Mouse (Mus musculus): ENCODE data around the gene Gm27029. TPM values are rescaled to one million over a fixed set of nuclear protein-coding genes. Genes with fewer than 3 reads are reported as not detected.
A peak's percentile ranks its signal among the peaks of the same experiment; 100 is the strongest.
"Not testable (repeated sequence)": the region's sequence is repeated elsewhere in the genome, so short reads cannot be mapped to it uniquely, and the experiment has no call there.

Gene Gm27029
- total RNA-seq (2021): 1 to 10 TPM; 4.5 to 6.5 TPM

DNA sequence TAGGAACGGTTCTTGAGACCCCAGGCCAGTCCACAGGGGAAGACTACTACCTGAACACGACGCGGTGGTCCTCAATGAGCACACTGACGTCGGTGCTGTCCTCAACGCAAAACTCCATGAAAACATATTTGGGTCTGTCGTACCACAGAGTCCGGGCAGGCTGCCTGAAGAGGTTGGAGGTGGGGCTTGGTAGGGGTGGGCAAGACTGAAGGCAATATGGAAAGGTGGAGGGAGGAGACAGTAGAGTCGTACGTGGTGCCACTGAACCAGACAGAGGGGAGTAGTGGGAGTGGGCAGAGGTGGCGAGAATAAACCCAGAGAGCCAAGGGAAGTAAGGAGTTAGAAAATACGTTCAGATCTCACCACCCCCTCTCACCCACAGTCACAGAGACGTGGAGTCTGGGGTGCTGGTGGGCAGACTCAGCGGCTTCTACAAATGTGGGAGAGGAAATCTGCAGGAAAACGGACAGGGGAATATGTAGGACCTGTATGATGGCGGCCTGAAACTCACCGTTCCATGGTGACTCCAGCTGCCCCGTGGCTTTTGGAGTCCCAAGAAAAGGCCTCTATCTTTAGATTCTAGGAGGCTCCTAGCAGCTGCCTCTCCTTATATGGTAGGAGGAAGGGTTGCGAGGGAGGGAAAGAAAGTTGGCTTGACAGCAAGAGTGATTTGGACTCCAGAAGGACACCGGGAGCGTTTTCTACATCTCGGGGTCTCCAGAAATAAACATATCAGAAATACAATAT, at the start of gene Gm27029:
Gene Gm27029, minus strand, starts transcription at position 692 of the 747 bp plus-strand sequence.
- DNase-seq (ENCODE audit: extremely low spot score in 1 of 2, low spot score in 1 of 2): no peak

GRCm38 (mm10) chr11:101474298-101474697, 49.7 kb upstream of the Gm27029 start:
- DNase-seq (ENCODE audit: extremely low spot score in 1 of 2, low spot score in 1 of 2): no peak

- not testable (repeated sequence) for DNase-seq (ENCODE audit: extremely low spot score in 1 of 2, low spot score in 1 of 2)
These were observed 49.1 kb upstream of the Gm27029 start for GRCm38 (mm10) chr11:101473686-101474085.

GRCm38 (mm10) chr11:101472336-101472735, 47.7 kb upstream of the Gm27029 start:
- DNase-seq (ENCODE audit: extremely low spot score in 1 of 2, low spot score in 1 of 2): peak in 1 of 2 experiments; percentile 29

GRCm38 (mm10) chr11:101471926-101472325, 47.3 kb upstream of the Gm27029 start:
- DNase-seq (ENCODE audit: extremely low spot score in 1 of 2, low spot score in 1 of 2): no peak

- DNase-seq (ENCODE audit: extremely low spot score in 1 of 2, low spot score in 1 of 2): no peak
These were observed 45.6 kb upstream of the Gm27029 start for GRCm38 (mm10) chr11:101470206-101470605.

DNA sequence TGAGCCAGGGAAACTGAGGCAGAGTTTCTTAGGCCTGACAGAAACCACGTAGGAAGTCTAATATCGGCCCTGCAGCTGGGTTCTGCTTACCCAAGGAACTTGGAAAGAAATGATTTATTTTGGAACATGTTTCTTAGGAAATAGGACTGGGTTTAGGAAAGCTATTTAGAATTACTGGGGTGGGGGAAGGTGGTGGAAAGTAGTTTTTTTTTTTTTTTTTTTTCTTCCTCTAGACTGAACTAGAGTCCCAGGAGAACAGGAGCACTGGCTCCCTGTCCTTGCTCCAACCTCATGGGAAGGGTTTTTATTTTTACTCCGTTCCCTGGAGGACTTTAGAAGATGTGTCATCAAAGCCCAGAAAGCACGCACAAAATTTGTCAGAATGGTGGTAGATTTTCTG, 44.6 kb upstream of the Gm27029 start:
- DNase-seq (ENCODE audit: extremely low spot score in 1 of 2, low spot score in 1 of 2): no peak

DNA sequence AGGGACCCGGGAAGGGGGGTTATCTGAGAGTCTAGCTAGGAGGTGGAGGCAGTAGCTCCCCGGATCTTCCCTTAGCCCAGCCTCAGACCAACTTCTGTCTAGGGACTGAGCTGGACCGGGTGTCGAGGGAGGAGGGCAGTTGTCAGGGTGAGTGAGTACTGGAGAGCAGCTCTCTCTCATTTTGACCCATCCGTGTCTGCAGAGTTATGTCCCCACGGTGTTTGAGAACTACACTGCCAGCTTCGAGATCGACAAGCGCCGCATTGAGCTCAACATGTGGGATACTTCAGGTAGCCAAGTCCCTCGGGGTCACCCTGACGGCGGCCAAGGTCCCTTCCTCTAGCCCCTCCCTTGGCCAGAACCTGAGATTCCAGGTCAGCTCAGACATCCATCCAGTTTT, 44.1 kb upstream of the Gm27029 start:
- no peak for DNase-seq (ENCODE audit: extremely low spot score in 1 of 2, low spot score in 1 of 2)

- DNase-seq (ENCODE audit: extremely low spot score in 1 of 2, low spot score in 1 of 2): peak; percentile 17 to 37
These were observed 43.7 kb upstream of the Gm27029 start for GRCm38 (mm10) chr11:101468263-101468688.

- DNase-seq (ENCODE audit: extremely low spot score in 1 of 2, low spot score in 1 of 2): peak; percentile 41 to 48
These were observed 43.1 kb upstream of the Gm27029 start for GRCm38 (mm10) chr11:101467477-101468262.

- DNase-seq (ENCODE audit: extremely low spot score in 1 of 2, low spot score in 1 of 2): not testable (repeated sequence)
These were observed 42.0 kb upstream of the Gm27029 start for GRCm38 (mm10) chr11:101466552-101466950.

DNA sequence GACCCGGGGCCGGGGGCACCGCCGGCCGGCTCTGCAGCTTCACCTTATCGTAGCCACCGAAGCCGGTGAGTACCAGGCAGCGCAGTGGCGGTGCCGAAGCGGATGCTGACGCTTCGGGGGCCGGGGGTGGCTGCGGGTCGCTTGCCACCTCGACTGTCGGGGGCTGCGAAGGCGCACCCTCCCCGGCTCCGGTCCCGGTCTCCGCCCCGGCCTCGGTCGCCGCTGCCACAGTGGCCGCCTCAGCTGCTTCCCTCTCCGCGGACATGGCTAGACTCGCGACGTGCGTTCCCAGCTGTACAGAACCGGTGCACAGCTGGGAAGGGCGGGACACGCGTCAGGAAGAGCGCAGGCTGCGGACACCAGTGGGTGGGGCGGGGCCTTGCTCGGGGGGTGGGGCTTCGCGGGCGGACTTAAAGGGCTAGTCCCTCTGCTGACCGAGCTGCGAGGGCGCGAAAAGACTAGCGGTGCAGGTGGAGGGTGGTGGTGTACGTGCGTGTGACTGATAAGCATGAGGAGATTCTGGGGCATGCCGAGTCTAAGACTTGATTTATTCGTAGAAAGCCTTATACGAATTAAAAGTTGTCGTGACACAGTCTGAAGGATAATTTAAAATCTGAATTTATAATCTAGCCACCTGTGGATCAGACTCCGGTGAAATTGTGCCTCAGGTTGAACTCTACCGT, 41.4 kb upstream of the Gm27029 start, which contains the start of gene Vat1:
Gene Vat1, minus strand, starts transcription at position 362 of the 683 bp plus-strand sequence.
- peak; percentile 38 to 42 for DNase-seq (ENCODE audit: extremely low spot score in 1 of 2, low spot score in 1 of 2)

DNA sequence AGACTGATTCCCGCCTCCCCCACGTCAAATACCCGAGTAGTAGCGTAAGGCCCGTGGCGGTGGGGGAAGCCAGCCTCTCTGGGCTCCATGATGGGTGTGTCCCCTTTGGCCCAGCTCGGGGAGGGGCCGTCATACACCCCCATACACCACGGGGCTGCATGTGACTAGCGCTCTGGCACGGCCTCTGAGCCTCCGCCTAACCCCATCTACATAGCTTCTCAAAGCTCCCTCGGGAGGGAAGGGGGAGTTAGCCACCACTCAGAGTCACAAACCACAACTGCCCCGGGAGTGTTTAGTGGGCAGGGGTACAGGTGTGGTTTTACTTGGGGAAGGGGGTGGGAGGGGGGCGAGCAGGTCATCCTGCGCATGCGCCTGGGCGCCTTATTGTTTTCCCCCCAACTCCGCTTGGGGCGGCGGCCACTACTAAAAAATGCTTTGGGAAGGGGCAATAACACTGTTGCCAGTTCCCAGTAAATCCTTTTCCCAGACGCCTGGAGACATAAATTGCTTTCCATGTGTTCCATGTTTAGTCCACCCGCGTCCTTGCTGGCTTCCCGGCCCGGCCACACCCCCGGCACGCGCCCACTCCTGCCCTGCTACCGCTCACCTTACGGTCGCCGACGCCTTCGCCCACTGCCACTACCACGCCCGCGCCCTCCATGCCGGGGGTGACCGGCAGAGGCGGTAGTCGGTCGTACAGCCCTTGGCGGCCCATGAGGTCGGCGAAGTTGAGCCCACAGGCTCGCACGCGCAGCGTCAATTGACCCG, 40.7 kb upstream of the Gm27029 start:
- DNase-seq (ENCODE audit: extremely low spot score in 1 of 2, low spot score in 1 of 2): no peak

DNA sequence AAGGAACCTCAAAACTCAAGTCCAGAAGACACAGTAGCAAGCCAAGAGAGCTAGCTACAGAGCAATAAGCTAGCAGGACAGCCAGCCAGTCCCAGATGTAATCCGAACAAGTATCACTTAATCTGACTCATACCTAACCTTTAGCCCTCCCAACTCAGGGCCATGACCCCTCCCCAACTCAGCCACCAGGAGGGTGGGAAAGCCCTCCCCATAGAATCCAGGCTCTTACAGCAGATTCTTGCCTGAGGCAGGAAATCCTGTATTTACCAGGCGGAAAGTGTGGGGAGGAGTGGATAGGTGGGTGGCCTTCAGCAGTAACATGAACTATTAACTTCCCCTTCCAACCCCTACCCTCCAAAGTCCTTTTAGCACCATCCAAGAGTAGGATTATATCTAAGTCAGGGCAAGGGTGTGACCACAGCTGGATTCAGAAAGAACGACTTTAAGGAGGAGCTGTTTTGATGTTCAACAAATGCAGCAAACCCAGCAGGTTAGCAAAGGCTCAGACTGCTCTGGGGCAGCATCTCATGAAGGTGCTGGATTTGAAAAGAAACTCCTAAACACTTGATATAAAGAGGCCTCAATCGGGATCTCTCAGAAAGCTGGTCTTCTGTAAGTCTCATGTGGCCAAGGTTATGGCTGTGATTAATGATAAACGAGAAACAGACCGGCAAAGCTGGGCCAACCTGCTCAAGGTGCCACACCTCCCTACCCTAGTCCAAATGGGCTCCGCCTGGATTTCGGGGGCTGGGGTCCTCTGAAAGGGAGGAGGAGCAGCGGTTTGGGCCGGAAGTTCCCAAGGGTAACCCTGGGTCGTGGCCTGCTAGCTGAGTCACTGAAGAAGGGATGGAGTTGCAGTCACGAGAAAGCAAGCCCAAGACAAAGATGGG, 39.9 kb upstream of the Gm27029 start, which contains the start of gene Rnd2:
Gene Rnd2, plus strand, starts transcription at position 789 of the 890 bp plus-strand sequence.
- no peak for DNase-seq (ENCODE audit: extremely low spot score in 1 of 2, low spot score in 1 of 2)

GRCm38 (mm10) chr11:101462583-101463440, 38.2 kb upstream of the Gm27029 start:
- no peak for DNase-seq (ENCODE audit: extremely low spot score in 1 of 2, low spot score in 1 of 2)

- DNase-seq (ENCODE audit: extremely low spot score in 1 of 2, low spot score in 1 of 2): no peak
These were observed 37.5 kb upstream of the Gm27029 start for GRCm38 (mm10) chr11:101462141-101462540.

DNA sequence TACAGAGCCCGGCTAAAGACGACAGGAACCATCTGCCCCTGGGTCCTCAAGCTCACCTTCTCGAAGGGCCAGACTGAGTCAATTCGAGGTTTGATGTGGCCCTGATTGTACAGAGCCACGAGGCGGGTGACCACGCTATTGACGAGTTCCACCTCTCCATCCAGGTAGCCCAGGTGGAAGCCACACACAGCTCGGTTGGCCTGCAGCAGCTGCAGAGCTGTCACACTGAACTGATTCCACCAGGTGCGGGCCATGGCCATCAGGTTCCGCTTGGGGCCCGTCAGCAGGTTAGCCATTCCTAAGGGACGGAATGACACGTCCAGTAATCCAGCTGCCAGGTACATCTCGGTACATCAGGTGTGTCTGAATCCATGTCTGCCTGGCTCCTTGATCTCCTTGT, 35.7 kb upstream of the Gm27029 start:
- no peak for DNase-seq (ENCODE audit: extremely low spot score in 1 of 2, low spot score in 1 of 2)

GRCm38 (mm10) chr11:101459716-101460115, 35.1 kb upstream of the Gm27029 start:
- no peak for DNase-seq (ENCODE audit: extremely low spot score in 1 of 2, low spot score in 1 of 2)

Data from layer of hippocampus, postnatal 25 days (tissue).